Mouse (Mus musculus) kidney, adult 2 months (tissue): ENCODE data around the gene Rbbp8nl. TPM values are rescaled to one million over a fixed set of nuclear protein-coding genes. Genes with fewer than 3 reads are reported as not detected.

ENCODE experiments used
- DNase-seq: peaks from one replicate; pipeline ENCODE4 v3.0.0; 2021
- H3K27ac ChIP-seq: fragments of 200-500 bp; 2 replicates; pipeline ENCODE4 v1.5.1; 2012; ENCODE audit warnings: low read depth, low read length, control low read depth, inconsistent platforms; ENCODE audit not compliant: insufficient read depth
- H3K27me3 ChIP-seq: fragments of 200-500 bp; replicated peaks from 2 replicates; pipeline ENCODE4 v1.6.1; 2012; ENCODE audit warnings: mild to moderate bottlenecking, moderate library complexity, low read length, inconsistent platforms; ENCODE audit not compliant: control insufficient read depth, insufficient read depth
- H3K36me3 ChIP-seq: fragments of 200-500 bp; 2 replicates; pipeline ENCODE4 v1.6.1; 2012; ENCODE audit warnings: mild to moderate bottlenecking, moderate library complexity, low read length, inconsistent platforms; ENCODE audit not compliant: control insufficient read depth, insufficient read depth
- H3K4me1 ChIP-seq: fragments of 200-500 bp; 2 replicates; pipeline ENCODE4 v1.6.1; 2011; ENCODE audit warnings: low read length; ENCODE audit not compliant: control insufficient read depth, insufficient read depth
- H3K4me3 ChIP-seq: fragments of 200-500 bp; 2 replicates; pipeline ENCODE4 v1.5.1; 2011; ENCODE audit warnings: mild to moderate bottlenecking, low read depth, low read length, control low read depth; ENCODE audit not compliant: insufficient read depth
- CTCF ChIP-seq: fragments of 200-500 bp; conservative IDR thresholded peaks from 2 replicates; pipeline ENCODE4 v1.5.1; 2011; ENCODE audit warnings: low read depth, mild to moderate bottlenecking, control low read depth, low read length, moderate library complexity, mixed read lengths; ENCODE audit not compliant: insufficient read depth, insufficient read length
- POLR2A ChIP-seq: fragments of 200-500 bp; IDR thresholded peaks from one replicate; pipeline ENCODE4 v1.6.1; 2011; ENCODE audit warnings: low read depth, low read length, control low read depth
- WGBS: fragments of 180-500 bp; shearing (Covaris S2); methylation state at CpG from one replicate; pipeline ENCODE4 v1.1.7; 2018; 5-methylcytosine and 5-hydroxymethylcytosine counted together
- polyA plus RNA-seq: library from polyadenylated mRNA; depleted of rRNA; stranded (reverse); fragments of >200 nt; gene quantifications from 2 replicates; pipeline ENCODE4 v1.2.3, GENCODE M21; 2012

Rbbp8nl gene
- polyA plus RNA-seq, 1 experiment: 0.50 TPM

DNA sequence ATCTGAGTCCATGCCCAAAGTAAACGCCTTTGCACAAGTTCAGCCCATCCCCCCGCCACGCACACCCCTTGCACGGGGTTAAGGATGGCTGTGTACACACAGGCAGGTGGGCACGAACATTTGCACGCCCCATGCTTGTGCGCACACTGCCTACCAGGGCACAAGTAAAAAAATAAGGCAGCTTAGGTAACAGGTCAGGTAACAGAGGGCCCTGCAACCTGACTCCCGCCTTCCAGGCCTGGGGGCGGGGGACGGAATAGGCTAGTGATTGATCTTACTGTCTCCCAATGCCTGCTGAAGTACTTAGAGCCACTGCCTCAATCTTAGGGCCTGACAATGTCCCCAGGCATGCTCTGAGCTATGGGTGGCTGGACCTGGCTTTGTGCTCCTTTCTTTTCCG, 713 bp downstream of the Rbbp8nl start:
- 51% methylated on average over 11 of the region's 11 CpGs for WGBS
- TF ChIP-seq POLR2A: no peak
- TF ChIP-seq CTCF: no peak
- H3K36me3 ChIP-seq: no peaks in the 10 kb centered on the region
- H3K27ac ChIP-seq: peak overlapping the region; percentile 56
- DNase-seq: no peak
- H3K4me3 ChIP-seq: no peak overlapping the region
- no peaks in the 10 kb centered on the region for H3K27me3 ChIP-seq
- no peaks in the 10 kb centered on the region for H3K4me1 ChIP-seq

DNA sequence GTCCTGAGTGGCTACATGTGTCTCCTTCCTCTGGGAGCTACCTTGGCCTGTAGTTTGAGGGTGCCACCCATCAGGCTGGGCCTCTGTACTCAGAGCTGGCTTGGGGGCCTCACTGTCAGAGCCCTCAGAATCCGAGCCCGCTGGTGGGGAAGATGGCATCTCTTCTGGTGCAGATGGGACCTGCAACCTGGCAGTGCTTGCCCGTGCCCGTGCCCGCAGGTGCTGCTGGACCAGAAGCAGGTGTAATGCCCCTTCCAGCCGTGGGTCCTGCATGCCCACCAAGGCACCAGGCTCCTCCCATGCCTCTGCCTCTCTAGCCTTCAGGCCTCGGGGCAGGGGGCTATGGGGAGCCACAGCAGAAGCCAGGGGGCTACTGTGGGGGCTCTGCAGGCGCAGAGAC, 10.4 kb downstream of the Rbbp8nl start:
- no peak for DNase-seq
- no peak for TF ChIP-seq CTCF
- TF ChIP-seq POLR2A: no peak
- 89% methylated on average over 8 of the region's 8 CpGs for WGBS
- Histone ChIP-seq H3K27me3 (no peaks in the 10 kb centered on the region), H3K4me3 (no peak overlapping the region), H3K4me1 (peaks cover 3% of the 10 kb centered on the region; the same call in 1 of the 2 replicates), H3K27ac (no peak overlapping the region), H3K36me3 (no peaks in the 10 kb centered on the region)

DNA sequence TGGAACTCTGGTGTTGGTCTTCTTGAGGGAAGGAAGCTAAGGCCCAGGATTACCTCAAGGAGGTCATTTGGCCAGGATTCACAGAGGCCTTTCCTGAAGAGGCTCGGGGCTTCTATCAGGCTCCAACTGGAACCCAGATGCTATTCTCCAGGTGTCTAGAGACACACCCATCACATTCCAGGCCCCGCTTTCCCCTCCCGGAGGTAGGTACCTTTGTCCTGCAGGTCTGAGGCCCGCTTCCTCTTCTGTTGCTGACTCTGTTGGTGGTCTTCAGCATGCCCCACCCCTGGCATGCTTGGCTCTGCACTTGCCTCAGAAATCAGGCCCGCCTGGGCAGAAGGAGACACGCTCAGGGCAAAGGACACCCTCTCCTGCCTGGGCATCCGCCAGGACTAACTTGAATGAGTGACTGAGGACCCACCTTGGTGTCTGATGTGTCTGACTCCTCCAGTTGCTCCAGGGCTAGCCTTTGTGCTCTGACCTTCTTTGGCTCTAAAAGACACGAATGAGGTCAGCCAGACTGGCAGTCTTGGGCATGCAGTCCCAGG, 11.8 kb downstream of the Rbbp8nl start:
- Histone ChIP-seq H3K4me1 (peaks cover 8% of the 10 kb centered on the region; the same call in 1 of the 2 replicates), H3K36me3 (no peaks in the 10 kb centered on the region), H3K27me3 (no peaks in the 10 kb centered on the region), H3K27ac (no peak overlapping the region), H3K4me3 (no peak overlapping the region)
- 54% methylated on average over 8 of the region's 8 CpGs for WGBS
- peak; percentile 31 for DNase-seq
- TF ChIP-seq CTCF (no peak), POLR2A (no peak)

DNA sequence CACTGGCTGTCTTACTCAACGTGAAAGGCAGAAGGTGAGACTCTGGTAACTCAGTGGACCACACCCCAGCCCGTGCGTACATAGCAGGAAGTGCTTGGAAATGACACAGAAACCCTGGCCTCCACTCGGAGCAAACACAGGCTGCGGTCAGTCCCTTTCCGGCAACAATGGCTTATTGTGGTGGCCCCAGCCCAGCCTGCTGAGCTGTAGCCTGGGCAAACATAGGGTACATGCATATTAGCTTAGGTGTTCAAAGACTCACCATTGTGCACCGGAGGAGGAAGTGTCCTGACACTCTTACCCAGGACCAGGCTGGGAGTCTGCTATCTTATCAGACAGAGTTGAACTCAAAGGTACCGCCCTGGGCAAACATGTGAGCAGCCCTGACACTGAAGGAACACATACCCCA, 12.8 kb downstream of the Rbbp8nl start:
- no peak overlapping the region for H3K27ac ChIP-seq
- no peaks in the 10 kb centered on the region for H3K36me3 ChIP-seq
- no peak overlapping the region for H3K4me3 ChIP-seq
- WGBS: 74% methylated on average over 8 of the region's 8 CpGs
- H3K4me1 ChIP-seq: peaks cover 12% of the 10 kb centered on the region; the same call in 1 of the 2 replicates
- TF ChIP-seq POLR2A (no peak), CTCF (no peak)
- DNase-seq: no peak
- no peaks in the 10 kb centered on the region for H3K27me3 ChIP-seq

DNA sequence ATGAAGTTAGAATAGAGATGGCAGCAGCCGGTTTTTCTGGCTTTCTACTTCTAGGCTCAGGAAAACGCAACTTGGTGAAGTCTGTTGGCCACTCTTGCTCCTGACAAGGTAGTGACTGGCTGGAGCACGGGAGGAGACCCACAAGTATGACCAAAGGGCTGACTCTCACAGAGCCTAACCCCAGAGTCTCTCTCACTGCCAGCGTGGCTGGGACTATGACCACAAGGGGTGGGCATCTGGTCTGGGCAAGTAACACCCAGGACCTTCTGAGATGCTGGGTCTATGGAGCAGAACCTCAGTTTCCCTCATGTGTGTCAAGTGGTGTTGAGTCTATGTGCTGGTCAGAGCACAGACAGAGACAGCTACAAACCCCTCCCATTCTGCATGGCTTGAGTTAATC, 13.3 kb downstream of the Rbbp8nl start:
- no peaks in the 10 kb centered on the region for H3K36me3 ChIP-seq
- no peak overlapping the region for H3K27ac ChIP-seq
- no peak overlapping the region for H3K4me3 ChIP-seq
- H3K4me1 ChIP-seq: peaks cover 12% of the 10 kb centered on the region; the same call in 1 of the 2 replicates
- TF ChIP-seq CTCF (no peak), POLR2A (no peak)
- no peak for DNase-seq
- 51% methylated on average over 4 of the region's 4 CpGs for WGBS
- no peaks in the 10 kb centered on the region for H3K27me3 ChIP-seq

DNA sequence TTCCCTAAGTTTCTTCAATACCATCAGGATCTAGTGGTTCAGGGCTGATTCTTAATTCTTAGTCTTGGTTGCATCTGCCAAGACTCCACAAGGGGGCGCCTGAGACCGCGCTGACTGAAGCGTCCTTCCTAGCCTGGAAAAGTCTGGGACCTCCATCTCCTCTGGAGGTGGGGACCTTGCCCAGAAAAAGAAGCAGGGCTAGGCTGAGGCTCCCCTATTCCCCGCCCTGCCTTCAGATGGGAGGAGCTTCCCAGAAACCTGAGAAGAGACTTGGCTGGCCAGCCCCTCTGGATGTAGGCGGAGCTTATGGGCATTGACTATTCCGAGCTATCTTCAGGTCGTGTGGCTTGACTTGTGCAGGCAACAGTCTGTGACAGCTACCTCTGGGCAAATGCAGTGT, 13.8 kb downstream of the Rbbp8nl start:
- WGBS: 0% methylated on average over 8 of the region's 8 CpGs
- Histone ChIP-seq H3K36me3 (no peaks in the 10 kb centered on the region), H3K27me3 (no peaks in the 10 kb centered on the region), H3K27ac (no peak overlapping the region), H3K4me1 (peaks cover 12% of the 10 kb centered on the region; the same call in 1 of the 2 replicates), H3K4me3 (no peak overlapping the region)
- no peak for TF ChIP-seq POLR2A
- TF ChIP-seq CTCF: peak; percentile 86
- peak; percentile 85 for DNase-seq

DNA sequence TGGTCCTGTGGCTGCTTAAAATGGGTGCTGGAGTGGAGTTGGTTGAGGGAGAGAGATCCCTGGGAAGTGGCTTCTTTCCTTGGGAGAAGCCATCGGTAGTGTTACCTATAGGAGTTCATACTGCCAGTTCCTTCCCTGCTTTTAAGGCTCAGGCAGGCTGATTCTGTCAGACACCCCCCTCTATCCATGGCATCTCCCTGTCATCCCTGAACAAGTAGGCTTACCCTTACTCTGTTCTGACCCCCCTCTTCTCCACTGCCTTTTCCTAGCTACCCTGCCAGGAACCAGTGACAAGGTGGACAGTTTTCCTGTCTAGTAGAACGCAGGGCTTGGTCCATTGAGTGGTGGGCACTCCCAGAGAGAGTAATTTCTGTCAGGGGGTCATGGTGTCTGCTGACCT, 15.2 kb downstream of the Rbbp8nl start:
- H3K36me3 ChIP-seq: no peaks in the 10 kb centered on the region
- H3K4me1 ChIP-seq: peaks cover 12% of the 10 kb centered on the region; the same call in 1 of the 2 replicates
- no peak for DNase-seq
- H3K27ac ChIP-seq: no peak overlapping the region
- TF ChIP-seq CTCF (no peak), POLR2A (no peak)
- 91% methylated on average over 2 of the region's 2 CpGs for WGBS
- H3K4me3 ChIP-seq: no peak overlapping the region
- H3K27me3 ChIP-seq: no peaks in the 10 kb centered on the region
